Mouse (Mus musculus) thymus, adult 2 months (tissue): ENCODE measurements around the gene Gm37240.

Experiments
- CTCF ChIP-seq: fragments of 200-500 bp; IDR thresholded peaks from 2 replicates; pipeline ENCODE4 v1.5.1; 2012; ENCODE audit warnings: mild to moderate bottlenecking, control low read depth, low read length, moderate library complexity, borderline replicate concordance; ENCODE audit not compliant: control insufficient read depth, poor library complexity, insufficient read depth; ENCODE audit errors: extremely low read depth
- POLR2A ChIP-seq: fragments of 200-500 bp; IDR thresholded peaks from 2 replicates; pipeline ENCODE4 v1.6.1; 2012; ENCODE audit warnings: mild to moderate bottlenecking, low read length, control low read depth, moderate library complexity; ENCODE audit not compliant: control insufficient read depth, poor library complexity, insufficient read depth; ENCODE audit errors: extremely low read depth

DNA sequence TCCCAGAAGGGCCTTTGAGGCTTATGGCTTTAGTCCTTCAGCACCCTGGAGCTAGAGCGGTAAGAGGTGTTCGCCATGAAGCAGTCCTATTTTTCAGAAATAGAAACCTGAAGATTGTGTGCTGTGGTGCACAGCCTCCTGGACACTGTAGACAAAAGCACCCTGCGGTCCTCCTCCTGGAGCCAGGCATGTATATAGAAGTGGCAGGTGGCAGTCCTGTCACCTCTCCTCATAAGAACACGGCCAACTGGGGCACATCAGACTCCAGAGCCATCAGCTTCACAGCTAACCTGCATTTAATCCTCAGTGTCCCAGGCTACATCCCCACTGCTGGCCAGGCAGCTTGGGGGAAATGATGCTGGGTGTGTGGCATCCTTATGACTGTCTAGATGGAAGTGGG lies 238.1 kb downstream of the Gm37240 start:
- no peak for TF ChIP-seq CTCF
- TF ChIP-seq POLR2A, result no peak
